In the genomic region with DNA sequence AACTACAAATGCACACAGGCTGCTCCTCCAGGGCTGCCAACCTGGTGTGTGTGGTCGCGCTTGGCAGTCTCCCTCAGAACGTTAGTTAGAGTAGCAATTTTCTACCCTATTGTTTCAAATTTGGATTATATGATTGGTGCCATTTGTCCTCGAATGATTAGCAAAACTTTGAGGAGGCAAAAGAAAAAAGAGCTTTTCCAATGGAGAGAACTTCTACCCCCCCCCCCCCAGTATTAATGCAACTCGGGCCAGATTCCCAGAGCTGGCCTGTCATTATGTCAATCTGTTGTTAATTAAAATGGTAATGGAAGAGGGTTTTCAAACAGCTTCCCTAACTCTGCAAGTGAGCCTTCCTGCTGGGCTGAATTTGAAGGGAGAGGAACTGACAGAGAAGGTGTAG, we compare ENCODE assay signal across 33 mouse cellular contexts.
"Had no signal": no experiment of that assay in that cellular context is flagged by ENCODE, and none has a peak within 500 bp of the region (broad histone marks: within the 10 kb centered on the region; RNA-seq: fewer than 3 reads in every experiment).

No protein-coding gene starts in this region.

- H3K4me3 ChIP-seq: limb, embryonic 10.5 days; limb, embryonic 12.5 days; limb, embryonic 13.5 days; limb, embryonic 15.5 days; liver, embryonic 12.5 days; liver, embryonic 13.5 days; liver, embryonic 15.5 days; lung, embryonic 15.5 days; megakaryocyte, embryonic 14.5 days; midbrain, embryonic 10.5 days; midbrain, embryonic 12.5 days; midbrain, embryonic 13.5 days; midbrain, embryonic 15.5 days; myocyte; neural tube, embryonic 12.5 days; neural tube, embryonic 13.5 days had no signal

- H3K4me1 ChIP-seq: limb, embryonic 12.5 days; limb, embryonic 13.5 days; limb, embryonic 15.5 days; liver, embryonic 12.5 days; liver, embryonic 13.5 days; liver, embryonic 15.5 days; lung, embryonic 15.5 days; megakaryocyte, embryonic 14.5 days had no signal

- H3K36me3 ChIP-seq: limb, embryonic 10.5 days; limb, embryonic 12.5 days; limb, embryonic 13.5 days; limb, embryonic 15.5 days; liver, embryonic 12.5 days; liver, embryonic 13.5 days; liver, embryonic 15.5 days; lung, embryonic 15.5 days; midbrain, embryonic 10.5 days; midbrain, embryonic 12.5 days; midbrain, embryonic 13.5 days; midbrain, embryonic 15.5 days; neural tube, embryonic 12.5 days; neural tube, embryonic 13.5 days had no signal

- DNase-seq: left cerebral cortex, postnatal 4 days; liver; liver, embryonic 13.5 days; liver, postnatal 0 days; lung, adult 18-20 months; lung, adult 2 months; lung, embryonic 14.5 days; lung, postnatal 10 days; lung, postnatal 14 days; lung, postnatal 36 days; lung, postnatal 4 days; midbrain, embryonic 14.5 days had no signal

- H3K9ac ChIP-seq: limb, embryonic 12.5 days; limb, embryonic 13.5 days; limb, embryonic 15.5 days; liver, embryonic 12.5 days; liver, embryonic 13.5 days; liver, embryonic 14.5 days; liver, embryonic 15.5 days; liver, postnatal 0 days; lung, embryonic 14.5 days; lung, embryonic 15.5 days; midbrain, embryonic 12.5 days; midbrain, embryonic 13.5 days; midbrain, embryonic 15.5 days; neural tube, embryonic 12.5 days; neural tube, embryonic 13.5 days had no signal

- ATAC-seq: liver, embryonic 12.5 days; liver, postnatal 0 days; lung, postnatal 0 days; midbrain, embryonic 13.5 days; midbrain, embryonic 15.5 days; midbrain, embryonic 16.5 days had no signal

- H3K9me3 ChIP-seq: limb, embryonic 10.5 days; limb, embryonic 12.5 days; limb, embryonic 13.5 days; limb, embryonic 15.5 days; liver, embryonic 12.5 days; liver, embryonic 13.5 days; liver, embryonic 15.5 days; lung, embryonic 15.5 days; midbrain, embryonic 10.5 days; midbrain, embryonic 12.5 days; midbrain, embryonic 13.5 days; midbrain, embryonic 15.5 days; neural tube, embryonic 12.5 days; neural tube, embryonic 13.5 days had no signal

- H3K27me3 ChIP-seq: limb, embryonic 15.5 days; liver, embryonic 12.5 days; liver, embryonic 15.5 days; lung, embryonic 15.5 days; megakaryocyte, embryonic 14.5 days; midbrain, embryonic 12.5 days; midbrain, embryonic 13.5 days; midbrain, embryonic 15.5 days; neural tube, embryonic 12.5 days had no signal

- H3K4me2 ChIP-seq: limb, embryonic 12.5 days; limb, embryonic 13.5 days; limb, embryonic 15.5 days; liver, embryonic 11.5 days; liver, embryonic 12.5 days; liver, embryonic 13.5 days; liver, embryonic 15.5 days; lung, embryonic 14.5 days; lung, embryonic 15.5 days; midbrain, embryonic 11.5 days; midbrain, embryonic 12.5 days; midbrain, embryonic 13.5 days; midbrain, embryonic 15.5 days; neural tube, embryonic 12.5 days; neural tube, embryonic 13.5 days had no signal

- H3K27ac ChIP-seq: limb, embryonic 10.5 days; limb, embryonic 12.5 days; limb, embryonic 13.5 days; limb, embryonic 15.5 days; liver, embryonic 12.5 days; liver, embryonic 13.5 days; liver, embryonic 14.5 days; liver, embryonic 15.5 days; lung, embryonic 15.5 days; macrophage; midbrain, embryonic 10.5 days; midbrain, embryonic 12.5 days; midbrain, embryonic 13.5 days; midbrain, embryonic 15.5 days; neural tube, embryonic 12.5 days; neural tube, embryonic 13.5 days had no signal
